Mouse (Mus musculus): Measurements from ENCODE around the gene Olfr32. TPM values are rescaled to one million over a fixed set of nuclear protein-coding genes. Genes with fewer than 3 reads are reported as not detected.
"Not testable (repeated sequence)": the region's sequence is repeated elsewhere in the genome, so short reads cannot be mapped to it uniquely, and the experiment has no call there.

The Olfr32 gene
- not detected for total RNA-seq (2021)
- long read RNA-seq, experiment 1 = 0 reads
- long read RNA-seq, experiment 2 = 0 reads

GRCm38 (mm10) chr2:90142196-90142595 is at the start of gene Olfr32:
Gene Olfr32 (minus strand): TSS chr2:90142296.
- intact Hi-C loops (cut with DNase I; ENCODE audit: low total_unique reads) = no loop called here
- DNase-seq = no peak

GRCm38 (mm10) chr2:90187082-90187481 is 45.0 kb upstream of the Olfr32 start:
- intact Hi-C loops (cut with DNase I; ENCODE audit: low total_unique reads); DNase-seq: not testable (repeated sequence)

GRCm38 (mm10) chr2:90186082-90186481 is 44.0 kb upstream of the Olfr32 start:
- intact Hi-C loops (cut with DNase I; ENCODE audit: low total_unique reads); DNase-seq: not testable (repeated sequence)

GRCm38 (mm10) chr2:90153916-90154315 is 11.8 kb upstream of the Olfr32 start:
- intact Hi-C loops (cut with DNase I; ENCODE audit: low total_unique reads) = no loop called here
- DNase-seq = no peak

GRCm38 (mm10) chr2:90152991-90153390 is 10.9 kb upstream of the Olfr32 start, which contains the start of gene Olfr1270:
Gene Olfr1270 (minus strand): TSS chr2:90153091.
- intact Hi-C loops (cut with DNase I; ENCODE audit: low total_unique reads) = no loop called here
- no peak for DNase-seq

- intact Hi-C loops (cut with DNase I; ENCODE audit: low total_unique reads) = no loop called here
- no peak for DNase-seq
Measured at GRCm38 (mm10) chr2:90121312-90121711, 20.8 kb downstream of the Olfr32 start, which contains the start of gene Olfr1269. Gene Olfr1269 (minus strand): TSS chr2:90121412.

Other genes starting within 250 kb of the Olfr32 start
- not detected for gene Olfr1258, start 215.0 kb downstream of the Olfr32 start, total RNA-seq (2021)
- not detected for gene Olfr1259, start 193.6 kb downstream of the Olfr32 start, total RNA-seq (2021)
- gene Olfr1260, start 168.0 kb downstream of the Olfr32 start, total RNA-seq (2021) = not detected
- gene Olfr1261, start 151.1 kb downstream of the Olfr32 start, total RNA-seq (2021) = not detected
- gene Olfr1262, start 142.2 kb downstream of the Olfr32 start, total RNA-seq (2021) = not detected
- gene Olfr1263, start 130.2 kb downstream of the Olfr32 start, total RNA-seq (2021) = not detected
- gene Olfr1264, start 116.7 kb downstream of the Olfr32 start, total RNA-seq (2021) = not detected
- not detected for gene Olfr1265, start 107.0 kb downstream of the Olfr32 start, total RNA-seq (2021)
- not detected for gene Olfr140, start 78.7 kb downstream of the Olfr32 start, total RNA-seq (2021)
- not detected for gene Olfr1269, start 20.9 kb downstream of the Olfr32 start, total RNA-seq (2021)
- gene Olfr1270, start 10.8 kb upstream of the Olfr32 start, total RNA-seq (2021) = not detected
- not detected for gene Olfr1506, start 82.2 kb upstream of the Olfr32 start, total RNA-seq (2021)
- gene Olfr142, start 115.3 kb upstream of the Olfr32 start, total RNA-seq (2021) = not detected
- not detected for gene Olfr1271, start 128.7 kb upstream of the Olfr32 start, total RNA-seq (2021)
- gene Olfr1272, start 150.5 kb upstream of the Olfr32 start, total RNA-seq (2021) = not detected
- gene Gm13769, start 179.9 kb upstream of the Olfr32 start, total RNA-seq (2021) = not detected

All from gastrocnemius, postnatal 14 days (tissue).